Mouse (Mus musculus) brain, embryonic 14.5 days (tissue): ENCODE measurements around the gene Naa16.

Experiments
- CTCF ChIP-seq: fragments of 200-500 bp; IDR thresholded peaks from 2 replicates; pipeline ENCODE4 v1.5.1; 2012; ENCODE audit warnings: inconsistent platforms, mild to moderate bottlenecking, moderate library complexity, borderline replicate concordance; ENCODE audit not compliant: insufficient read depth, insufficient read length; ENCODE audit errors: extremely low read depth
- POLR2A ChIP-seq: fragments of 200-500 bp; IDR thresholded peaks from 2 replicates; pipeline ENCODE4 v1.6.1; 2012; ENCODE audit warnings: mild to moderate bottlenecking, inconsistent platforms, borderline replicate concordance; ENCODE audit not compliant: poor library complexity, insufficient read depth, insufficient read length, severe bottlenecking; ENCODE audit errors: extremely low read depth

- TF ChIP-seq CTCF (no peak), POLR2A (no peak)
Observed at GRCm38 (mm10) chr14:79279494-79279893, 111.1 kb downstream of the Naa16 start.
